Mouse (Mus musculus): ENCODE measurements around the gene Pum3.
"Not testable (repeated sequence)": the region's sequence is repeated elsewhere in the genome, so short reads cannot be mapped to it uniquely, and the experiment has no call there.

The Pum3 gene

DNA sequence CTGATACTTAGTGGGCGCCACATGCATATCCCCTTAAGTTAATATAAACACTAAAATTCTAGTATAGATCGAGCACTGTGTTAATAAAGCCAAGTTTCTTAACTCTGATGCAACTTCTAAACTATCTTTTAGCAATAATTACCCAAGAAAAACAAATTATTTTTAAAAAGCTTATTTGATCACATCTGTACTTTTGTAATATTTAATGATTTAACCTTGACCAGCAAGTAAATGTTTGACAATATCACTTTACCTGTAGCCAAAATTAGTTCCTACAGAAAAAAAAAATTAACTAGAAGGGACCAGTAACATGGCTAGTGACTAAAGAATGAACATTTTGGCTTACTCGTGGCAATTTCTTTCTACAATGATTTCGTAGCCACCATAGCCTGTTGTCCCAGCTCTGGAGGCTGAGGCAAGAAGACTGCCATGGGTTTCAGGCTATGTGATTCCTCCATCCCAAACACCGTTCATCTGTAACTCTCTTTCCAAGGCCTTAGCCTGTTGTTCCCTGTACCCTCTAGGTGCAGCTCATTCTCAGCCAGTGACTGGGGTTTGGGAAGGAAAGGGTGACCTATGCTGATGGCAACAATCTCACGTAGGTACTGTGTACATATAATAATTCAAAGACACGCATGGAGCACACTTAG is 35.2 kb downstream of the Pum3 start:
- in situ Hi-C loops (cut with MboI, MseI) = no loop called here

DNA sequence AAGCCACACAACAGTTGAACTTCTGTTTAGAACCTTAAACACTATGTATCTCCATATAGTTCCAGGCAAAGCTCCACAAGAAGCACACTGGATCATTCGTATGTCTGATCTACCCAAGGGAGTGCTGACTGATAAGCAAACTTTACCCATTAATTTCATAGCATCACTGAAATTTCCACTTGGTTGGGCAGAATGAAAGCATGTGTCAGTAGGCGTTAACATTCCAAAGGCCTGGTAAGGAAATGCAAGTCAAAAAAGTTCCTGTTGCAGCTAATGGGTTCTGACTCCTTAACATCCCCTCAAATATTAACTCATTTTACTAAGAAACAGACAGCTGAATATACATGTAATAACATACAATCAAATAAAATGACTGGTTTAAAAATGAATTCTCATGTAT is 37.2 kb downstream of the Pum3 start:
- in situ Hi-C loops (cut with MboI, MseI) = no loop called here

DNA sequence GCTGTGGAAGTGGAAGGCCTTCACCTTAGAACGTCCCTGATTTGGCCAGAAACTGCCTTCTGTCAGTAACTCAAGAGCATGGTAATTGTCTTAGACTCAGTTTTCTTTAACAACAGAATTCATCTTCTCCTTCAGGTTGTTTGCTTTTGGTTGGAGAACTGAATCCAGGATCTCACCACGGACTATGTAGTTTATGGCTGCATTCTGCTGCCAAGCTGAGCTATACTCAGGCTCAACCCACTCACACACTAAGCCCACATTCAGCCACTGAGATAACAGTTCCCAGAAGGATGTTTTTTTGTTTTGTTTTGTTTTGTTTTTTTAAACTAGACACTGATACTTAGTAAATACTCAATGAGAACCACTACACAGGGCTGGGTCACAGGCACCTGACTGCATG is 38.3 kb downstream of the Pum3 start:
- in situ Hi-C loops (cut with MboI, MseI) = no loop called here

DNA sequence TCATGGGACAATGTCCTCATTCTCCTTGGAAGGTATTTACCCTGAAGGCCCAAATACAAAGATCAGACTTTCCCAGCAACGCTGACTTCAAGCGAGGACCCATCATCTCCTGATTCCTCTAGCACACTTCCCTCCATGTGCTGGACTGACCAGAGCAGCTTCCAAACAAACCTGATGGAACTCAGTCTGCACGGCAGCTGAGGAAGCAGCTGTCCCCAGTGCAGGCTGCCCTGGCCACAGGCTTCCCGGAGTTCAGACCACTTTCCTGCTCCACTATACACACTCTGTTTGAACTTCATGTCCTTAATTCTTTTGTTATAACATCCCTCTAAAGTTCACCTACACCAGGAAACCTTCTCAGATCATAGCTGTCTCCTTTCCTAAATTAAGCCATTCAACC is 40.1 kb downstream of the Pum3 start:
- in situ Hi-C loops (cut with MboI, MseI) = not testable (repeated sequence)

DNA sequence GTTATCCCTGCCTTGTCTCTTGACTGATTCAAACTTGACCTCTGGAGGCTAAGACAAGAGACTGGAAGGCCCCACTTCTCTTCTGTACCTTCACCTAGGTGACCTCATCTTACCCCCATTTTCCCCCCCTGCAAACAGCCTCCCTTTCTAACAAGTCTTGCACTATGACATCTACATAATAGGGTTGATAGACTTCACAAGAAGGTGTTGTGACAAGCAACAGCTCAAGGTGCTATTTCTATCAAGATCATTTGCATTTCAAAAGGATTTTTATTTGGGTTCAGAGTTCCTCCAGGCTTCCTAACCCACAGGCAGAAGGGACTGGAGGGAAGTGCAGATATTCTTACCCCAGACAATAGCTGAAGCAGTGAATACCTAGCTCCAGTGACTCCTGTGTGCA is 44.3 kb downstream of the Pum3 start:
- in situ Hi-C loops (cut with MboI, MseI) = no loop called here

DNA sequence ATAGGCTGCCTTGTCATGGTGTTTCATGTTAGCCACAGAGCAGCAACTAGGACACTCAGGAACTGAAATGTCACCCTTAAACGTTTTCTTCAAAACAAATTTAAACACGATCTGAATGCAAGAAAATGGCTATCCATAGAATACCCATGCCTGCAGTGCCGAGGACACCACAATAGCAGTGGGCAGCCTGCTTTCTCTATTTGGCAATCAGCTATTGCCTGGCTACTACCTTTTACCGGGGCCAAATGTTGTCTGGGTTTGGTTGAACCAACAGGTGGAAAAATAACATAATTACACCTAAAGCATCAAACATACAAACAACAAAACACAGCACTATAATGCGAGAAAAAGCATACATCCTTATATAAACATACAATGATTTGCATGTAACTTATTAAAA is 46.4 kb downstream of the Pum3 start:
- in situ Hi-C loops (cut with MboI, MseI) = no loop called here

DNA sequence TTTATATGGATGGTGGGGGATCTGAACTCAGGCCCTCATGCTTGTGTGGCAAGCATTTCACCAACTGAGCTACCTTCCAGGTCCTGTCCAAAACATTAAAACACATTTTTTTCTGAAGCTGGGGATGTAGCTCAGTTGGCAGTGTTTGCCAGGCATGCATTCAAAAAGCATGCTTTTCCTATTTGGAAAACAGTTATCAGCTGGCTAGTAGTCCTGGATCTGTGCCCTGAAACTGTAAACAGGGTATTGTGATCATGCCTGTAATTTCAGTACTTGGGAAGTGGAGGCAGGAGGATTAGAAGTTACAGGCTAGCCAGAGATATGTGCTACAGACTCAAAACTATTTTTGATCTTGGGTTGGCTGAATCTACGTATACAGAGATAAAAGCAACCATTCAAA is 47.5 kb downstream of the Pum3 start:
- in situ Hi-C loops (cut with MboI, MseI) = no loop called here

DNA sequence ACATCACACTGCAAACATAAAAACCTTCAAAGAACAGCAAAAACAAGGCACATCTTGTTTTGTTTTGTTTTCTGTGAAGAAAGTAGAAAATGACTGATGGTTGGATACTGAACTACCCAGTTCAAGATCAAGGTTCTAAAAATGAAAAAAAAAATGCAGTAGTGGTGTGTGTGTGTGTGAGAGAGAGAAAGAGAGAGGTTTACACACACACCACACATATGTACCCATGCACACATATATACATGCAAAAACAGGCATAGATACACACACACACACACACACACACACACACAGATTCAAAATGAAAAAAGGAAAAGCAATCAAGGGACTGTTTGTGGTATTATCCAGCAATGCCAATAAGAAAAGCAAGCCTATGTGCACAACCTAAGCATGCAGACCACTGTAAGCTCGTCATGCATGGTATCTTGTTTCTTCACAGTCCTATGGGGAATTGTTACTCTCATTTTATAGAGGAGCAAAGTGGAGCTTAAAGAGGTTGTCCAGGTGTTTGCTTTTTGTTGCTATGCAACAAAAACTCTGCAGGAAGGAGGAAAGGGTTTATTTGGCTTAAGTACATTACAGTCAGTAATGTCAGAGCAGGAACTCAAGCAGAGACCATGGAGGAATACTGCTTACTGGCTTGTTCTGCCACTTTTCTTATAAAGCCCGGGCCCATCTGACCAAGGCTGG is 49.8 kb downstream of the Pum3 start:
- in situ Hi-C loops (cut with MboI, MseI) = no loop called here

DNA sequence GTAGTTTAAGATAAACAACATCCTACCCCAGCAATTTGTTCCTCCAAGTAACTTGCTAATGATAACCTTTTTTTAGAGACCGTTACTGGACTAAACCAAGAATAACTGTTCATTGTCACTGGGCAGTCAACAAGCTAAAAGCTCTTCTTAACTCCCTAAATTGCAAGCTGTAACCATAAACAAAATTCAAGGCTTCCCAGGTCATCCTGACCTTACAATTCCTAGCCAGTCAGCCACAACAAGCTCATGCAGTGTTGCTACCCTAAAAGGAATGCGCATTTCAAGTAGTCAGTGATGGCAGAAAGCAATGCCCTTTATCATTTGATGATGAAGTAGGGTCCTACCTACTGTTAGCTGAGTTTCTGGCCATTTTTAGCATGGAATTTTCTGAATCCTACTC is 58.8 kb downstream of the Pum3 start:
- in situ Hi-C loops (cut with MboI, MseI) = no loop called here

DNA sequence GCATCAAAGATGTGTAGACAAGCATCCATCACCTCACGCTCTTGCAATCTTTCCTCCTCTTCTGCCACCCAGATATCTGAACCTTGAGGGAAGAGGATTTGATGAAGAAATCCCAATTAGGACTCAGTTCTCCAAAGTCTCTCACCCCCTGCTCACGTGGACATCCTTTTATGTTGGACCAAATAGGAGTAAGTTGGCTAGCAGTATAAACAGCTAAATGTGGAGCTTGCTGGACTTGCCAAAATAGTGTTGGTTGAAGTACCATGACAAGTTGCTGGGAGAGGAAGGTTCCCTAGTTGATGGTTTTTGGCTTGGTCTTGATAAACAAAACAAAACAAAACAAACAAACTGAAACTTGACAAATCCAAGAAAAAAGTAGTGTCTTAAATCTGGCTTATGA is 59.5 kb downstream of the Pum3 start:
- in situ Hi-C loops (cut with MboI, MseI) = no loop called here

DNA sequence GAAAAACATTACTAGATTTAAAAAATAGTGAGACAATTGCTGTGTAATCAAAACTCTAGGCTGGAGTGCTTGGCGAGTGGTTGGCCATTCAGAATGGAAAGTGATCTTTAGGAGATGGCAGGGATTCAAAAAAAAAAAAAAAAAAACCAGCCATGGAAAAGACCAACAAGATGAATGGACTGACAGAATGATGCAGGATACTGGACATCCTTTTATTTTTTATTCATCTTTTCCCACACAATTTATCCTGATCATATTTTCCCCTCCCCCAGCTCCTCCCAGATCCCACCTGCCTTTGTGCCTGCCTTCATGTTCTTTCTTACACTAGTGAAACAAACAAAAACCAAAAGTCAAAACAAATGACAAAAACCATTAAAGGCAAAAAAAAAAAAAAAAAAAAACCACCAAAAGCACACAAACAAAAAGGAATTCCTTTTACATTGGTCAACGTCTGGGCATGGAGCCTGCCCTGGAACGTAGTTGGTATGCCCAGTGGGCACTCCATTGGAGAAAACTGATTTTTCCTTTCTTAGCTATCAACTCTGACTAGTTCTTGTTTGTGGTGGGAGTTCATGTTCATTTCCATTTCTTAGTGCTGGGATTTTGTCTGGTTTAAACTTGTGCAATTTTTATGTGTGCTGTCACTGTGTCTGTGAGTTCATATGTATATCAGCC is 60.0 kb downstream of the Pum3 start:
- in situ Hi-C loops (cut with MboI, MseI) = no loop called here

DNA sequence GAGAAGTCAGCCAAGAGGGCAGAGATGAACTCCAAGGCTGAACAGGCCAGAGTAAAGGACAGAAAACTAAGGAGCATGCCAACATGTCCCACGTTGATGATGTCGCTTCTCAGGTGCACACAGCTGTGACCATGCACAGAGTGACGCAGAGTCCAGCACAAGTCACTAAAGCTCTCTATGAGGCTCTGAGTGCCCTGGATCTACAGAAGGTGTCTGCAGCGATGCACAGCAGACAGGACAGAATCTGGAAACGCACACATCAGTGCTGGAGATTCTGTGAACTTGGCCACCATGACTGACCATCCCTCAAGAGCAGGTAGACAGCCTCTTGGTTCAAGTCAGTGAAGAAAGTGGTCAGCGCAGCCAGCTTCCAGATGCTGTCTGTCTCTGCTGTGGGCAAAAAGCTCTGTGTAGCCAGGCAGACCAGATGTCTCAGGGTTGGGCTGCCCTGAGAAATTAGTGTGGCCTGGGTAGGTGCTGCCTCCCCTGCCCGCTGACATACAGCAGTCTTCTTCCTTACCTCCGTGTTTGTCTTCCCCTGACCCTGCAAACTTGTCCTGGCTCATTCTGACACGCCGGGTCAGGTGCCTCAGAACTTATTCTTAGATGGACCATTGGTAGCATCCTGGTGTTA is 63.4 kb downstream of the Pum3 start:
- in situ Hi-C loops (cut with MboI, MseI) = no loop called here

DNA sequence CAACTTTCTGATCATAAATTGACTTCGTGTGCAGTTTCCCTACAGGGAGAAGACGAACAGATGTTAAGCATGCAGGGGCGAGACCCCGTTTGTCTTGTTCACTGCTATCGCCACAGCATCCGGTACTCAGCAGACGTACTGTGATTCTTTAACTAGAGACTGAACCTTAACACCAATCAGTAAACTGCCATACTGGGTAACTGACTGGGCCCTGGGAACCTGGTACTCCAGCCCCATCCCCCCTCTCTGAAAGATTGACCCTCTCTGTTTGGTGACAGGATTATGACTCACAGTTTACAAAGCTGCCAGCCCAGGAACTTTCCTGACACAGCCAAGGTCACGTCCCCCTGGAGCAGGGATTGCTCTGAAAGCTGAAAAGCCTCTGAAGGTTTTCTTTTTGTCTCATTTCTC is 65.1 kb downstream of the Pum3 start:
- in situ Hi-C loops (cut with MboI, MseI) = no loop called here

DNA sequence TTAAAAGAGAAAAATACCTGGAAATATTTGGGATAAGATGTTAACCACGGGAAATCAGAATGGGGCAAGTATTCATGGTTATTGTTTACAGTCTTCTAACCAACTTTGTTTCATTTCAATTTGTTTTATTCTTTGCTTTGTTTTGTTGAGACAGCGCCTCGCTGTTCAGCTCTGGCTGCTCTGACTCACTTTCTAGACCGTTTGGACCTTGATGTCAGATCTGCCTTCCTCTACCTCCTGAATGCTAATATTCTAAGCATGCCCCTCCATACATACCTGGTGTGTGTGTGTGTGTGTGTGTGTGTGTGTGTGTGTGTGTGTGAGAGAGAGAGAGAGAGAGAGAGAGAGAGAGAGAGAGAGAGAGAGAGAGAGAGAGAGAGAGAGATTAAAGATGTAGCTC is 65.7 kb downstream of the Pum3 start:
- in situ Hi-C loops (cut with MboI, MseI) = no loop called here

DNA sequence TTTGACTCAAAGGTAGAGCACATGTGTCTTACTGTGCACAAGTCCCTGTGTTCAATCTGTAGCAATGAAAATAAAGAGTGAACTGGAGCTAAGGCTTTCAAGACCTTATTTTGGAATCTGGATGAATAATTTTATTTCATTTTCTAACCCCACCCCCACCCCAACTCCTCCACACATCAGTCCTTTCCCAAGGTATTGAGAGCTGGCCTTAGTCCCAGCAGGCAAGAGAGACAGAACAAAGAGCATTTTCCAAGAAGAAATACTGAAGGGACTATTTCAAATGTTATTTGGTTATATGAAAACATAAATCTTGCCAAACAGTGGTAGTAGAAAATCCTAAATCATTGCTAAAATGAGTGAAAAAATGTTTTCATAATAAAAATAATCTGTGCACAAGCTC is 69.2 kb downstream of the Pum3 start:
- in situ Hi-C loops (cut with MboI, MseI) = no loop called here

DNA sequence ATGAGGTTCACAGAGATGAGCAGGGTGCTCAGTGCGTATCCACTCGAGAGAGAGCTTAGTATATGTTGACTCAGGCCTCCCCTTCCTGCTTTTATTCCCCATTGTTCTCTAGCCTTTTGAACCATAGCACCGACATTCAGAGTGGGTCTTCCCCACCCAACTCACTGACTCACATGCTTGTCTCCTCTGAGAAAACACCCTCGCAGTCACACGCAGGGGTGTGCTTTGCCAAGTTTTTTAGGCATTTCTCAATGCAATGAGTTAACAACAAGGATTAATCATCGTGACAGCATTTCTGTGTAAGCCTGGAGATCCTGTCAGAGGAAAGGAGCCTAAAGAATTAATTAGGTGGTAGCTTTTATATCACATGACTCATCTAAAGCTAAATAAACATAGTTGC is 77.9 kb downstream of the Pum3 start:
- in situ Hi-C loops (cut with MboI, MseI) = no loop called here

DNA sequence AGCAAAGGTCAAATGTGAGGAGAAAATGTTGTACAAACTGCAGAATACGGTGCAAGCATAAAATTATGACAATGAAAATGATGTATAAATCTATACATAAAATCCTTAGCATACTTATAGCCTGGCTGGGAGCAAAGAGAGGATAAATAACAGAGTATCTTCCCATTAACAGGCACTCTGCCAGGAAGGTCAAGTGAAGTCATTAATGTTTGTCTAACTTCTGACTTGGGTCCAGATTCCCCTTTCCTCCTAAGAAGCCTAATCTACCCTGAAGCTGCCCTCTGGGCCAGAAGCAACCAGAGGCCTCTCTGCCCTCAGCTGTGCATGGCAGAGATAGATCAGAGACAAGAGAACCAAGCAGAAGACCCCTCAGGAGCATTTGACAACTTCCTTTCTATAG is 83.1 kb downstream of the Pum3 start:
- in situ Hi-C loops (cut with MboI, MseI) = no loop called here

Measured in regulatory T cell (primary cell).